Mouse (Mus musculus) activated CD4-positive, CD25-positive, alpha-beta regulatory T cell (primary cell): ENCODE measurements around the gene Rasa4. TPM values are rescaled to one million over a fixed set of nuclear protein-coding genes. Genes with fewer than 3 reads are reported as not detected.

Source experiments
- polyA plus RNA-seq, 2 experiments: library from polyadenylated mRNA; unstranded; fragments of 100-300 nt; shearing (Covaris generic); gene quantifications; one replicate each; pipeline ENCODE4 v1.2.1; 2017

Gene Rasa4
- polyA plus RNA-seq, result 1 to 10 TPM; 2.3 to 2.7 TPM

DNA sequence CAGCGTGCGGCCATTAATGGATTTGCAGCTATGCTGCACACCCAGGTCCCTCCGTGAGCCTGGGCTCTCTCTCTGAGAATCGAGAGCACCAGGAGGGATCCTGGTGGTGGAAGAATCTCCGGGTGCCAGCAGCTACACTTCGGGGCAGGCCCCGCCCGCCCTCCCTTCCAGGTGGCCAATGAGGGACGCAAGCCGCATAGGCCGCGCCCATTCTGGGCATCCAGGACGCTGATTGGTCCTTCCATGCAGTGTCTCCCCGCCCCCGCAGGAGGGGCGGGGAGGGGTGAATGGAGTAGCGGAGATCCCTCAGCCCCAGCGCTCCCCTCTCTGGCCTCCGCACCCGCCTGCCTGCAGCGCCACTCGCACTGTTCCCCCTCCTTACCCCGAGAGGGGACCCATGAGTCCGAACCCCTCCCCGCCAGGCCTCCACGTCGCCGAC is at the start of gene Rasa4:
Rasa4 (plus strand) TSS at position 248 of the 439 bp plus-strand sequence.

DNA sequence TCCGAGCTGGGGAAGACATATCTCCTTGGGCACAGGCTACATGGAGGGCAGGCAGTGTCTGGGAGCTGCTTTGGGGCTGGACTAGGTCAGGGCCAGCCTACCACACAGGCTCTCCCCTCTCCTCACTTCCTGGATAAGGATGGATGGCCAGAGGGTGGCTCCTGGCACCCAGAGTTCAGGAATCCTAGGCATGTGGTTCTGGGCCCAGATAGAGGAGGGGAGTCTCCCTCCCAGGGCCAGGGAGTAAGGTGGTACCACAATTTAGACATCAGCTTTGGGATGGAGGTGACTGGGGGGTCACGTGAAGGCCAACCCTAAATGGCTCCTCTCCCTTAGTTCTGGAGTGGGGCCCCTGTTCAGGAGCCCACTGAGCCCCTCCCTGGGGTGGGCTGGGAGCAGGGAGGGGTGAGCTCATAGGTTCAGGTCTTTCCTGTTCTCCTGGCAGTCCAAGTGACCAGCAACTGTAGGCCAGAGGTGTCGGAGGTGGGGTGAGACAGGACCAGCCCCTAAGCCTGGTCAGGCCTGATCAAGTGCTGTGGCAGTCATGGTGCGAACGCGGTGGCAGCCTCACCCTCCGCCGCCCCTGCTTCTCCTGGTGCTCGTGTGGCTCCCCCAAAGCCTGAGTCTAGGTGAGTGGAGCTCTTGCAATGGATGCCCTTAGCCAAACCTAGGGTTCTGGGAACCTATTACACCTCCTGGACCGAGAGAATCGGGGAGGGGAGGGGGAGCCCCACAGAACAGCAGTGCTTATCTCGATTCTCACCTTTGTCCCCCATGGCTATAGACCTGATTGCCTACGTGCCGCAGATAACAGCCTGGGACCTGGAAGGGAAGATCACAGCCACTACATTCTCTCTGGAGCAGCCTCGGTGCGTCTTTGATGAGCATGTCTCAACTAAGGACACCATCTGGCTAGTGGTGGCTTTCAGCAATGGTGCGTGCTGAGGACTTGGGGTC is 45.2 kb upstream of the Rasa4 start, which contains the start of gene Upk3b:
Upk3b (plus strand) TSS at position 239 of the 957 bp plus-strand sequence.

DNA sequence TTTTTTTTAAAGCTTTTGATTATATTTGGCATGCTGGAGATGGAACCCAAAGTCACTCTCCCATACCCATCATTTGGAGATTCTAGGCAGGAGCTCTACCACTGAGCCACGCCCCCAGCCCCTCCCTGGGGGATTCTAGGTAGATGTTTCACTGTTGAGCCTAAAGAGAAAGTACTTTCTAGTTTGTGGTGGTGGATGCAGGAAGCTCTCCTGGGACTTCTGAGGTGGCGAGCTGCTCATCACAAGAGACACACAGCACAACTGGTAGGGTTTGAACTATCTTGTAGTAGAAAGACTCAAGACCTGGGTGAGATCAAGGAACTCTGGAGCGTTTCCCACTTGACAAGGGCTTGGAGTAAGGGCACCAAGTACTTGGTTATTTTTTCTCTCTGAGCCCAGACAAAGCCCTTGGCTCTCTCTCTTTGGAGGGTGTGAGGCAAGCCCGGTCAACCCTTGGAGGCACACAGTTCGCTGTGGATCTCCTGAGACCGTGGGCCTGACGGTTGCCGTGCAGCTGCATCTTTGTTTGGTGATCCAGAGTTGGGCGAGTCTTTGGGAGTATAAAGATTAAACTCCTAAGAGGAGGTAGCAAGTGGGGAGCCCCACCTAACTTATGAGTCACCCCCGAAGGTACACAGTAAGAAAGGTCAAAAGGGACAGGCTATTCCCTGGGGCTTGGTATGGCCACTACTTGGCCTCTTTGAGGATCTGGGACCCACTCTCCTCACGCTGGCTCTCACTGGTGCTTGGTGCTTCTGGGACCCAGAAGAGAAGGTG is 29.2 kb upstream of the Rasa4 start, which contains the start of gene Upk3bl:
Upk3bl (plus strand) TSS at position 192 of the 777 bp plus-strand sequence.

GRCm38 (mm10) chr5:136115891-136116783 is 32.4 kb downstream of the Rasa4 start, which contains the start of gene Polr2j:
Gene Polr2j (plus strand): TSS chr5:136116631.

GRCm38 (mm10) chr5:136135571-136136291 is 52.0 kb downstream of the Rasa4 start, which contains the start of the genes Lrwd1 and Alkbh4:
Gene Lrwd1 (minus strand): TSS chr5:136136074.
Gene Alkbh4 (plus strand): TSS chr5:136136146.

Other genes with a start within 250 kb of the Rasa4 start
- 1 to 10 TPM in 1 of 2 experiments, not detected in 1; 1.3 TPM for gene Hspb1, start 196.0 kb upstream of the Rasa4 start, polyA plus RNA-seq
- 10 to 100 TPM; 39.6 to 58.1 TPM for gene Ywhag, start 149.3 kb upstream of the Rasa4 start, polyA plus RNA-seq
- gene Ssc4d, start 109.4 kb upstream of the Rasa4 start, polyA plus RNA-seq, result under 1 TPM; 0.92 to 0.99 TPM
- gene Zp3, start 103.8 kb upstream of the Rasa4 start, polyA plus RNA-seq, result not detected
- 10 to 100 TPM; 19.7 to 20.9 TPM for gene Dtx2, start 89.1 kb upstream of the Rasa4 start, polyA plus RNA-seq
- gene Upk3b, start 45.4 kb upstream of the Rasa4 start, polyA plus RNA-seq, result under 1 TPM in 1 of 2 experiments, not detected in 1; 0.05 TPM
- gene Upk3bl, start 29.4 kb upstream of the Rasa4 start, polyA plus RNA-seq, result not detected
- 100 to 1,000 TPM; 175 to 202 TPM for gene Polr2j, start 32.7 kb downstream of the Rasa4 start, polyA plus RNA-seq
- gene Lrwd1, start 52.2 kb downstream of the Rasa4 start, polyA plus RNA-seq, result 10 to 100 TPM; 40.2 to 43.8 TPM
- gene Alkbh4, start 52.2 kb downstream of the Rasa4 start, polyA plus RNA-seq, result 10 to 100 TPM; 60.9 to 73.3 TPM
- 10 to 100 TPM; 63.9 to 77.3 TPM for gene Orai2, start 86.8 kb downstream of the Rasa4 start, polyA plus RNA-seq
- 10 to 100 TPM; 45.0 to 45.9 TPM for gene Prkrip1, start 115.0 kb downstream of the Rasa4 start, polyA plus RNA-seq
- gene Sh2b2, start 162.6 kb downstream of the Rasa4 start, polyA plus RNA-seq, result under 1 TPM in 1 of 2 experiments, not detected in 1; 0.77 TPM